Mouse (Mus musculus): Measurements from ENCODE around the gene 4931414P19Rik. TPM values are rescaled to one million over a fixed set of nuclear protein-coding genes. Genes with fewer than 3 reads are reported as not detected.

The 4931414P19Rik gene
- polyA plus RNA-seq, 1 experiment from 2014 or later: 7.6 TPM

DNA sequence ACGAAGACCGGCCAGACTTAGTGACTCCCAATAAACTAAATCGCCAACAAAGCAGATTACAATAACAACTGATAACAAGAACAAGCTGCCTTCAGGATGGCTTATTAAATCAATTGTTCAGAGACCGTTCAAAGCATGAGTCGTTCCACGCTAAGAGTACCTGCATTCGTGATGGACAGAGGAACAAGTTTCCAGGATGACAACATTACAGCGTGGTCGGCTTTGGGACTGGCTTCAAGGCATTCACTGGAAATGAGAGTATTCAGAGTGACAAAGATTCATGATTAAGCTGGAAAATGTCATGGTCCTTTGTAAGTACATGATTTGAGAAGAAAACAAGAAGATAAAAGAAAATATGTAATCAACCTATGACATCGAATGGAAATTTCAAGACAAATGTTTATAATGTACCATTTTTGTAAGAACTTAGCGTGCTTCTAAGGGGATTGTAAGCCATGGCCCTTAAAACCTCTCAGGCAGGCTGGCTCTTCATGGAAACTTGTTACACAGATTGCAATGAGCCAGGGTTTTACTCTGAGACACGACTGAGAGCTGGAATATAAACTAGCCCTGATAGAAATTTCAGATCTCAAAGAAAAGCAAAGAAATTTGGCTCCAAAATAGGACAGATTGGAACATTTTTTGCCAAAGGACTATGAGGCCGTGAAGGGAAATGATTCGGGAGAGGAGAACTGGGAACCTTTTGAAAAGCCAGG lies 45.1 kb downstream of the 4931414P19Rik start:
- 88% methylated on average over 14 of the region's 14 CpGs for whole genome bisulfite sequencing
- H3K27me3 ChIP-seq: no peaks in the 10 kb centered on the region
- no peaks in the 10 kb centered on the region for H3K36me3 ChIP-seq
- H3K9ac ChIP-seq: no peak overlapping the region
- ATAC-seq (ENCODE audit: low read depth): no peak
- H3K27ac ChIP-seq (replicated peaks): no peak overlapping the region
- H3K4me3 ChIP-seq: no peak overlapping the region
- no peaks in the 10 kb centered on the region for H3K4me1 ChIP-seq (replicated peaks)
- H3K9me3 ChIP-seq: no peaks in the 10 kb centered on the region
- no peak overlapping the region for H3K4me2 ChIP-seq

DNA sequence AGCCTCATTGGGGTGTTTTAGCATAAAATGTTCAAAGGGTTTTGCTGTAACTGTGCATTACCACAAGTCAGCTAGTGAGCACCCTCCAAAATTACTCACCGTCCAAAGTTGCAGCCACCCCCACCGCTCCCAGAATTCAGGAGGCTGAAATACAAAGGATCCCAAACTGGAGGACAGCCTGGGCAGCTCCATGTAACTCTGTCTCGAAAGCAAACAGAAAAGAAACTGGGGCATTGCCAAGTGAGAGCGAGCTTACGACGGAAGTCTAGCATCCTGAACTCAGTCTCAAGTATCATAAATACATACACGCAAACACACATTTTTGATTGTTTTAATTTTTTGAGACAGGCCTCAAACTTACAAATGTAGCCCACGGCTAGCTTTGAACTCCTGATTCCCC lies 48.5 kb downstream of the 4931414P19Rik start:
- Histone ChIP-seq H3K27ac (replicated peaks) (no peak overlapping the region), H3K4me3 (no peak overlapping the region), H3K4me1 (replicated peaks) (peaks cover 14% of the 10 kb centered on the region), H3K9me3 (no peaks in the 10 kb centered on the region), H3K9ac (no peak overlapping the region), H3K36me3 (no peaks in the 10 kb centered on the region), H3K4me2 (no peak overlapping the region), H3K27me3 (no peaks in the 10 kb centered on the region)
- ATAC-seq (ENCODE audit: low read depth): no peak
- WGBS: 85% methylated on average over 8 of the region's 8 CpGs

DNA sequence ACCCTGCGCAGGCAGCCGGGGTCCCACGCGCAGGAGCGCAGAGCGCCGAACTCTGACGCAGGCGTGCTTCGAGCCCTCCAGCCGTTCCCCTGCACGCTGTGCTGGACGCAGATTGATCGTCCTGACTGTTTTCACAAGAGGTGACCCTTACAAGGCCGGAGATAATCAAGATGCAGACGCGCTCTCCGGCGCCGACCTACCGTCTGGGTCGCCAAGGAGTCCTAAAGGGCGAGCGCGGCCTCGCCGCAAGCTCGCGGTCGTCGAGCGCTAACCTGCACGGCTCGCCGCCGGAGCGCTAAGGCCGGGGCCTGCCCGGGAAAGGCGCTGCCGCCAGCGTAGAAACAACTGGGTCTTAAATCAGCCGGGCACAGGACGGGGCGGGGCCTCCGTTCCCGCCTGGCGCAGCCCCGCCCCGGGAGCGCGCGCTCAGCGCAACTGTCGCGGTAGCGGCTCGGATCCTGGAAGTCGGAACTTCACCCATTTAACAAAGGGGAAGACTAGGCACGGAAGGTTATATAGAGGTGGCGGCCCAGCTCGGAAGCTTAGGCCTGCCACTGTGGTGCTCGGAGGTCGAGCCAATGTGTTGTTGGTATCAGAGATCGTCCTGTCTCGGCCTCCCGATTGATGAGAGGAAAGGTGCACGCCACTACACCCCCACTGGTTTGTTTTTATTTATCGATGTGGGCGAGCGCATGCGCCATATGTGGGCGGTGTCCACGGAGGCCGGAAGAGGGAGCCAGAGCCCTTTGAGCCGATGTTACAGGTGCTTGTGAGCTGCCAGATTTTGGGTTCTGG lies 51.6 kb downstream of the 4931414P19Rik start, which contains the start of gene Haus4:
Gene Haus4 (minus strand): TSS at position 642 of the 795 bp plus-strand sequence.
- H3K27ac ChIP-seq (replicated peaks): peak within 1 kb of the TSS; percentile 74
- peaks cover 14% of the 10 kb centered on the region for H3K4me1 ChIP-seq (replicated peaks)
- H3K36me3 ChIP-seq: peaks cover 17% of the 10 kb centered on the region
- H3K9ac ChIP-seq: peak within 1 kb of the TSS; percentile 79
- WGBS: under 1% methylated on average over 76 of the region's 76 CpGs
- H3K27me3 ChIP-seq: no peaks in the 10 kb centered on the region
- peak within 1 kb of the TSS; percentile 86 for H3K4me2 ChIP-seq
- H3K4me3 ChIP-seq: peak within 1 kb of the TSS; percentile 57
- H3K9me3 ChIP-seq: no peaks in the 10 kb centered on the region
- ATAC-seq (ENCODE audit: low read depth): peak; percentile 96

DNA sequence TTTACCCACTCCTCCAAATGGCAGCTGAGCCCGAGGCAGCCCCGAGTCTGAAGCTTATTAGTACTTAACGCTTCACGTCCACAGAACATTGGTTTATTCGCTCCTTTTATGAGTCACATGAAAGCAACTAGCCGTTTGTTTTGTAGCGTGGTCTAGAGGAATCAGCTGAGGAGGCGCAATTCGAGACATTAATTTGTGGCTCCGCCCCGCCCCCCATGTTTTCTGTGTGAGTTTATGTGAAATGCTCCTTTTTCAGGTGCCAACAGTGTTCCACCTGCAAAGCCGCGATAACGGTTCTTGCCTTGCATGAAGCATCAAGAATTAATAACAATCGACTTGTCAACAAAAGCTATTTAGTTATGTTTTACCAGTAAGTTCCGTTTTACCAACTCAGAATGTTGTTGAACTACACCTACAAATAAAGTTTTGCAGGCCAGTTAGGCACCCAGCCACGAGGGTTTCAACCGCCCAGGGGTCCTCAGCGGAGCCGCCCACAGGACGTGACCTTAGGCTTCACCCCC lies 52.3 kb downstream of the 4931414P19Rik start:
- no peak for ATAC-seq (ENCODE audit: low read depth)
- H3K4me3 ChIP-seq: peak overlapping the region; percentile 57
- H3K4me2 ChIP-seq: peak overlapping the region; percentile 86
- H3K27ac ChIP-seq (replicated peaks): peak overlapping the region; percentile 74
- H3K4me1 ChIP-seq (replicated peaks): peaks cover 14% of the 10 kb centered on the region
- 2% methylated on average over 21 of the region's 21 CpGs for WGBS
- no peaks in the 10 kb centered on the region for H3K27me3 ChIP-seq
- H3K36me3 ChIP-seq: peaks cover 24% of the 10 kb centered on the region
- H3K9me3 ChIP-seq: no peaks in the 10 kb centered on the region
- H3K9ac ChIP-seq: peak overlapping the region; percentile 79

DNA sequence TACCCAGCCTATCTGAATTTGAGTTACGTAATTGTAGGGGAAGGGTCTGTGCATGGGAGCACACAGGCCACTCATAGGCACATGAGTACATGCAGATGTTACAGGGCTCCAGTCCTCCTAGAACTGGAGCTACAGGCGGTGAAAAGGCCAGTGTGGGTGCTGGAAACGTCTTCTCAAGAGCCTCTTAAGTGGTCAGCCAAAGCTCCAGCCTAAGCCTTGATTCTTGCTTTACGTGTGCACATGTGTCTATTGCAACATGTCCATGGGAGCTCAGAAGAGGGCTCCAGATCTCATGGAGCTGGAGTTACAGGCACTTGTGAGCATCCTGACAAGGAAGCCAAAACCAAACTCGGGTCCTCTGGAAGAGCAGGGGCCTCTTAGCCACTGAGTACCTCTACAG lies 61.1 kb downstream of the 4931414P19Rik start:
- Histone ChIP-seq H3K27me3 (no peaks in the 10 kb centered on the region), H3K27ac (replicated peaks) (no peak overlapping the region), H3K36me3 (peaks cover 61% of the 10 kb centered on the region), H3K4me3 (no peak overlapping the region), H3K4me1 (replicated peaks) (no peaks in the 10 kb centered on the region), H3K9me3 (no peaks in the 10 kb centered on the region), H3K4me2 (no peak overlapping the region), H3K9ac (no peak overlapping the region)
- no peak for ATAC-seq (ENCODE audit: low read depth)
- 89% methylated on average over 5 of the region's 5 CpGs for WGBS

DNA sequence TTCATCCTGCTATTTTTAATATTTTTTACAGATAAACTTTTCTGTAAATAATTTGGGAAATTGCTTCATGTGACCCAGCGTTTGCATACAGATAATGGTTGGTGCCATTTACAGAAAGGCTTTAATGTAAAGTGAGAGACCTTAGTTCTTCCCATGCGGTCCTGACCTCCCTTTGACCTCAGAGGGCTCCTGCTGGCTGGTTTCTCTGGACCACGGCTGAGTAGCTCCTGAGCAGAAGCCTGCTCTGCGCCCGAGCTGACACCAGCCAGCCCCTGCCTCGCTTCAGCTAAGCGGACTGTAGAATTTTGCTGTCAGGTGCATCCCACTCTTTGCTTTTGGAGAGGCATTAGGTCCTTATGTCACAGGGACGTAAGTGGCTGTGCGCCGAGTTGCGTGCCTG lies 65.0 kb downstream of the 4931414P19Rik start:
- Histone ChIP-seq H3K9me3 (no peaks in the 10 kb centered on the region), H3K27ac (replicated peaks) (no peak overlapping the region), H3K4me1 (replicated peaks) (no peaks in the 10 kb centered on the region), H3K9ac (no peak overlapping the region), H3K27me3 (no peaks in the 10 kb centered on the region), H3K4me2 (no peak overlapping the region), H3K36me3 (peaks cover 28% of the 10 kb centered on the region), H3K4me3 (no peak overlapping the region)
- no peak for ATAC-seq (ENCODE audit: low read depth)
- WGBS: 54% methylated on average over 11 of the region's 11 CpGs

DNA sequence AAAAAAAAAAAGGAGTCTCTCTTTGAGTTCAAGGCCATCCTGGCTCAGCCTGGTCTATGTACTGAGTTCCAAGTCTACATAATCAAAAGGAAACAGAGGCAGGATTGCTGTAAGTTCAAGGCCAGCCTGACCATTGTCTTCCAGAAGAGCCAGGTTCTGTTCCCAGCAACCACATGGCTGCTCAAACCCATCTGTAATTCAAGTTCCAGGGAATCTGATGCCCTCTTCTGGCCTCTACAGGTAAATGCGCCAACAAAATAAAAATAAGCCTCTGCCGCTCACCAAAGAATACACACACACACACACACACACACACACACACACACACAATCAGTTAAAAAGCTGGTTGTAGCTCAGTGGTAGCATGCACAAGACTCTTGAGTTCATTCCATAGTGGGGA lies 67.2 kb downstream of the 4931414P19Rik start:
- Histone ChIP-seq H3K4me3 (no peak overlapping the region), H3K27me3 (no peaks in the 10 kb centered on the region), H3K4me1 (replicated peaks) (no peaks in the 10 kb centered on the region), H3K9ac (no peak overlapping the region), H3K27ac (replicated peaks) (no peak overlapping the region), H3K4me2 (no peak overlapping the region), H3K36me3 (peaks cover 8% of the 10 kb centered on the region), H3K9me3 (no peaks in the 10 kb centered on the region)
- ATAC-seq (ENCODE audit: low read depth): no peak
- 97% methylated on average over 2 of the region's 2 CpGs for WGBS

MicroRNA genes within 50 kb of the gene (microRNA counts, 519-probe panel; counts per million panel counts)
- microRNA mmu-miR-686: not detected

Small RNAs within 50 kb of the gene (microRNA-seq; reads per million reads assigned to microRNA genes)
- gene Mir686: not detected
- 0.59 reads per million for gene Mir6948

Other genes starting within 250 kb of the 4931414P19Rik start
- gene Oxa1l, start 245.2 kb downstream of the 4931414P19Rik start, polyA plus RNA-seq (2015; fragmentation: Nextera tagmentation; extraction: Ambion mirVana): 52.6 and 53.1 TPM in 2 replicates
- 6.7 and 7.9 TPM in 2 replicates for gene Slc7a7, start 188.2 kb downstream of the 4931414P19Rik start, polyA plus RNA-seq (2015; fragmentation: Nextera tagmentation; extraction: Ambion mirVana)
- gene Mrpl52, start 179.1 kb downstream of the 4931414P19Rik start, polyA plus RNA-seq (2015; fragmentation: Nextera tagmentation; extraction: Ambion mirVana): 209 and 275 TPM in 2 replicates
- gene Mmp14, start 174.4 kb downstream of the 4931414P19Rik start, polyA plus RNA-seq (2015; fragmentation: Nextera tagmentation; extraction: Ambion mirVana): 52.7 and 65.4 TPM in 2 replicates
- gene Lrp10, start 141.9 kb downstream of the 4931414P19Rik start, polyA plus RNA-seq (2015; fragmentation: Nextera tagmentation; extraction: Ambion mirVana): 30.1 and 32.7 TPM in 2 replicates
- 47.8 and 51.3 TPM in 2 replicates for gene Rem2, start 129.9 kb downstream of the 4931414P19Rik start, polyA plus RNA-seq (2015; fragmentation: Nextera tagmentation; extraction: Ambion mirVana)
- gene Prmt5, start 88.5 kb downstream of the 4931414P19Rik start, polyA plus RNA-seq (2015; fragmentation: Nextera tagmentation; extraction: Ambion mirVana): 91.6 and 95.0 TPM in 2 replicates
- 26.3 and 28.6 TPM in 2 replicates for gene Haus4, start 51.4 kb downstream of the 4931414P19Rik start, polyA plus RNA-seq (2015; fragmentation: Nextera tagmentation; extraction: Ambion mirVana)
- gene Ajuba, start 28.4 kb downstream of the 4931414P19Rik start, polyA plus RNA-seq (2015; fragmentation: Nextera tagmentation; extraction: Ambion mirVana): 11.3 and 15.5 TPM in 2 replicates
- 466 and 501 TPM in 2 replicates for gene Psmb5, start 12.0 kb upstream of the 4931414P19Rik start, polyA plus RNA-seq (2015; fragmentation: Nextera tagmentation; extraction: Ambion mirVana)
- 0.07 TPM in 1 of 2 replicates, not detected in the other for gene Psmb11, start 15.4 kb upstream of the 4931414P19Rik start, polyA plus RNA-seq (2015; fragmentation: Nextera tagmentation; extraction: Ambion mirVana)
- not detected in 2 replicates for gene Gm17606, start 35.0 kb upstream of the 4931414P19Rik start, polyA plus RNA-seq (2015; fragmentation: Nextera tagmentation; extraction: Ambion mirVana)
- 9.1 and 9.2 TPM in 2 replicates for gene Cdh24, start 35.4 kb upstream of the 4931414P19Rik start, polyA plus RNA-seq (2015; fragmentation: Nextera tagmentation; extraction: Ambion mirVana)
- 84.6 and 90.6 TPM in 2 replicates for gene 1700123O20Rik, start 80.2 kb upstream of the 4931414P19Rik start, polyA plus RNA-seq (2015; fragmentation: Nextera tagmentation; extraction: Ambion mirVana)
- gene Acin1, start 80.9 kb upstream of the 4931414P19Rik start, polyA plus RNA-seq (2015; fragmentation: Nextera tagmentation; extraction: Ambion mirVana): 140 and 146 TPM in 2 replicates
- gene Gm29776, start 92.8 kb upstream of the 4931414P19Rik start, polyA plus RNA-seq (2015; fragmentation: Nextera tagmentation; extraction: Ambion mirVana): 0.12 and 0.24 TPM in 2 replicates
- 0.23 TPM in 1 of 2 replicates, not detected in the other for gene Cebpe, start 106.2 kb upstream of the 4931414P19Rik start, polyA plus RNA-seq (2015; fragmentation: Nextera tagmentation; extraction: Ambion mirVana)
- 4.4 and 5.1 TPM in 2 replicates for gene Slc7a8, start 176.0 kb upstream of the 4931414P19Rik start, polyA plus RNA-seq (2015; fragmentation: Nextera tagmentation; extraction: Ambion mirVana)
- gene Rnf212b, start 208.1 kb upstream of the 4931414P19Rik start, polyA plus RNA-seq (2015; fragmentation: Nextera tagmentation; extraction: Ambion mirVana): not detected in 2 replicates

Measured in neural tube, embryonic 13.5 days (tissue).